Mouse (Mus musculus): ENCODE measurements around the gene Por.

GRCm38 (mm10) chr5:135678481-135678880 lies 8.6 kb downstream of the Por start:
- TF ChIP-seq CTCF (IDR thresholded peaks at IDR 0.05; ENCODE audit: control insufficient read depth, insufficient read depth, low read length), result no peak
- no peak for TF ChIP-seq POLR2A (IDR thresholded peaks at IDR 0.05; ENCODE audit: borderline replicate concordance, control insufficient read depth, low read depth, low read length)

Data from bone marrow, adult 2 months (tissue).